Mouse (Mus musculus) stomach, embryonic 14.5 days (tissue): ENCODE data around the gene Clca3a1. TPM values are rescaled to one million over a fixed set of nuclear protein-coding genes. Genes with fewer than 3 reads are reported as not detected.
"Not testable (repeated sequence)": the region's sequence is repeated elsewhere in the genome, so short reads cannot be mapped to it uniquely, and the experiment has no call there.

Experiments
- ATAC-seq: fragments of 200-750 bp; cut with Nextera tagmentation; 2 replicates; pipeline ENCODE4 v1.8.0; 2017; ENCODE audit warnings: low read depth, moderate TSS enrichment; ENCODE audit not compliant: insufficient number of reproducible peaks, insufficient read depth, low FRiP score
- H3K27ac ChIP-seq: fragments of 300-500 bp; sonication (generic); 2 replicates; pipeline ENCODE4 v1.5.1; 2014; ENCODE audit warnings: mild to moderate bottlenecking, low read length, moderate library complexity, mixed read lengths
- H3K27me3 ChIP-seq: fragments of 300-500 bp; sonication (generic); 2 replicates; pipeline ENCODE4 v1.6.1; 2014; ENCODE audit warnings: low read length, control low read depth, mixed read lengths; ENCODE audit not compliant: control insufficient read depth, insufficient read depth
- H3K36me3 ChIP-seq: fragments of 300-500 bp; sonication (generic); 2 replicates; pipeline ENCODE4 v1.6.1; 2014; ENCODE audit warnings: mild to moderate bottlenecking, control low read depth, low read length, moderate library complexity, mixed read lengths; ENCODE audit not compliant: control insufficient read depth, insufficient read depth
- H3K4me1 ChIP-seq: fragments of 300-500 bp; sonication (generic); 2 replicates; pipeline ENCODE4 v1.6.1; 2014; ENCODE audit warnings: low read length, control low read depth, mixed read lengths; ENCODE audit not compliant: control insufficient read depth, insufficient read depth
- H3K4me2 ChIP-seq: fragments of 300-500 bp; sonication (generic); replicated peaks from 2 replicates; pipeline ENCODE4 v1.6.1; 2014; ENCODE audit warnings: low read depth, low read length, control low read depth
- H3K4me3 ChIP-seq: fragments of 300-500 bp; sonication (generic); 2 replicates; pipeline ENCODE4 v1.5.1; 2014; ENCODE audit warnings: low read depth, low read length, control low read depth
- H3K9ac ChIP-seq: fragments of 300-500 bp; sonication (generic); replicated peaks from 2 replicates; pipeline ENCODE4 v1.6.1; 2014; ENCODE audit warnings: low read depth, mild to moderate bottlenecking, control low read depth, low read length, moderate library complexity, mixed read lengths
- H3K9me3 ChIP-seq: fragments of 300-500 bp; sonication (generic); 2 replicates; pipeline ENCODE4 v1.6.1; 2016; ENCODE audit warnings: low read depth, low read length, control low read depth; ENCODE audit not compliant: control insufficient read depth
- WGBS: fragments of 180-500 bp; shearing (Covaris S2); extraction: QIAGEN DNeasy Blood & Tissue Kit; methylation state at CpG from one replicate; pipeline ENCODE4 v1.1.7; 2014; 5-methylcytosine and 5-hydroxymethylcytosine counted together
- polyA plus RNA-seq: library from polyadenylated mRNA; unstranded; fragments of >200 nt; fragmentation: Nextera tagmentation; extraction: Ambion mirVana; gene quantifications from 2 replicates; pipeline ENCODE4 v1.2.1, GENCODE M21; 2014

Gene Clca3a1
- polyA plus RNA-seq, 1 experiment from 2014 or later: 2.2 TPM

GRCm38 (mm10) chr3:144756103-144756502, 4.7 kb downstream of the Clca3a1 start:
- not testable (repeated sequence) for H3K9me3 ChIP-seq, H3K27me3 ChIP-seq, H3K9ac ChIP-seq, ATAC-seq, H3K27ac ChIP-seq, H3K4me3 ChIP-seq, H3K4me1 ChIP-seq, H3K4me2 ChIP-seq, H3K36me3 ChIP-seq
- WGBS: 88% methylated on average over 8 of the region's 8 CpGs

DNA sequence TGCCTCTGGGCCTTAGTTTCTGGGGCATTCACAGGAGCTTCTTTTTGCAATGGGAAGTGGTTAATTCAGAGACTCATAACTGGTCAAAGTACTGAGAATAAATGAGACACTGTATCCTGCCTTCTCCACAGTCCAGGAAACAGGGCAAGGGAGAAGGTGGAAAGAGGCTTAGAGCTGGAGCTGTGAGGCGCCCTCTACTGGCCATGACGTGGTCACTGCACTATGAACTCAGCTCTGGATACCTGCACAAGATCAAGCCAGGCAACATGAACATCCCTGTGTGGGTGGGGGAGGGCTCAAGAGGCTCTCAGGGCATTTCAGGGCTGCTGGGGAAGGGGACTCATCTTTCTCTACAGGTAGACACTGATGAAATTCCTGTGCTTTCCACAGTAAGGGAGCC, 7.7 kb downstream of the Clca3a1 start:
- no peak for ATAC-seq
- H3K27me3 ChIP-seq: no peaks in the 10 kb centered on the region
- no peaks in the 10 kb centered on the region for H3K36me3 ChIP-seq
- WGBS: 6% methylated on average over 2 of the region's 2 CpGs
- H3K9me3 ChIP-seq: no peaks in the 10 kb centered on the region
- H3K27ac ChIP-seq: no peak overlapping the region
- no peak overlapping the region for H3K4me2 ChIP-seq
- H3K9ac ChIP-seq: no peak overlapping the region
- H3K4me1 ChIP-seq: no peaks in the 10 kb centered on the region
- no peak overlapping the region for H3K4me3 ChIP-seq

DNA sequence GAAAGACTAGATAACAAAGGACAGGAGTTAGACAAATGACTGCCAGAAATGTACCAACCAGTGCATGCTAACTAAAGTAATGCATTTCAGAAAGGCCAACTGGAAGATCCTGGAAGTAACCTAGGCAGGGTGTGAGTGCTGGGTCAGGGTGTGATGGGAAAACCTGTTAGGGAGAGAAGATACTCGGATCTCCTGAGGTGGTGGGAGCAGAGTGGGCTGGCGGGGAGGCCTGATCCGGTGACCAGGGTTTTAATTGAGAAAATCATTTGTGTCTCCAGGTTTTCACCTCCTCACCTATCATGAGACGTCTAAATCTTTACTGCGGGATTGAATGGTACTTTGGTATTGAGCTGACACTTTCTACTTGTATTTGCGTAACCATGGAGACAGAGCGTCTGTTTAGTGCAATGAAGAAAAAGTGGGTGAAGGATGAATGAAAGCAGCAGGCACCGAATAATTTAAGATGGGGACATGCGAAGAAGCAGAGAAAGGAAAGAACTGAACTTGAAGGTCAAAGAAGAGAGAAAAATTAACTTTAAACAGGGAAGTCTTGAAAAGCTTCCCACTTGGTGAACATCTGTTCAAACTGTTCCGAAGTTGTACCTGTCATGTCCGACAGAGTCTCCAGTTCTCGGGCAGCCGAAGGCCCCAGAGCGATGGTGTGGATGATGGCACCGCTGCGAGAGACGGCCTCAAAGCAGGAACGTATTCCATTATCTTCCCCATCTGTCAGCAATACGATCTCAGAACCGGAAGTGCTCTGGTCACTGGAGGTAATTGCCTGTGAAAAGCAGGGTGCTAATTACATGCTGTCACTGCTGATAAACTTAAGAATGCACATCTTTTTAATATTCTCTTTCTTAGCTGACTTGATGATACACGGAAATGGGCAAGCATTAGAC, 11.5 kb downstream of the Clca3a1 start:
- not testable (repeated sequence) for H3K9ac ChIP-seq, ATAC-seq, H3K36me3 ChIP-seq, H3K9me3 ChIP-seq, H3K27ac ChIP-seq, H3K4me1 ChIP-seq, H3K4me3 ChIP-seq, H3K27me3 ChIP-seq, H3K4me2 ChIP-seq
- 61% methylated on average over 18 of the region's 21 CpGs for WGBS

DNA sequence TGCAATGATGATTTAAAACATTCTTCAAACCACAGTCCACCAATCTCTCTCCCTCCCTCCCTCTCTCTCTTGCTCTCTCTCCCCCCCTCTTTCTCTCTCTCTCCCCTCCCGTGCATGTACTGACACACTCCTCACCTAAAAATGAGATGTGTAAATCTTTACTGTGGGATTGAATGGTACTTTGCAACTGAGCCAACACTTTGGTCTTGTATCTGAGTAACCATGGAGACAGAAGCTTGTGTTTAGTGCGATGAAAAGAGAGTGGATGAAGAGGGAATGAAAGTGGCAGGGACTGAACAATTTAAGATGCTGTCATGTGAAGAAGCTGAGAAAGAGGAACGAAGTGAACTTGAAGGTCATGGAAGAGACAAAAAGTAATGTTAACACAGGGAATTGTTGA, 13.1 kb downstream of the Clca3a1 start:
- not testable (repeated sequence) for ATAC-seq, H3K27me3 ChIP-seq, H3K4me2 ChIP-seq, H3K27ac ChIP-seq, H3K9ac ChIP-seq, H3K4me3 ChIP-seq, H3K9me3 ChIP-seq, H3K4me1 ChIP-seq, H3K36me3 ChIP-seq
- WGBS: 36% methylated on average over 3 of the region's 3 CpGs

DNA sequence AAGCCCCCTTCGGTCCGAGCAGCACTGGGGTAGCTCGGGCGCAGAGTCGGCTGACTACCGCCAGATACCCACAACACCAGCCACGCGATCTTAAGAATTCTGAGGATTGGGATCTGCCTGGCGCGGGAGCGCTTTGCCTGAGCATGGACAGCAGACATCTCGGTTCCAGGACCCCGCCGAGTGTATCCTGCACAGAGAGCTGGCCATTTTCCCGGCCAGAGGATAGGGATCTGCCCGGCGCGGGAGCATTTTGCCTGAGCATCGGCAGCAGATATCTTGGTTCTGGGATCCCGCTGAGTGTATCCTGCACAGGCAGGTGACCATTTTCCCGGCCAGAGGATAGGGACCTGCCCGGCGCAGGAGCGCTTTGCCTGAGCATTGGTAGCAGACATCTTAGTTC, 22.4 kb downstream of the Clca3a1 start:
- not testable (repeated sequence) for H3K4me2 ChIP-seq, H3K9ac ChIP-seq, H3K36me3 ChIP-seq, H3K27ac ChIP-seq, H3K4me1 ChIP-seq, H3K9me3 ChIP-seq, ATAC-seq, H3K4me3 ChIP-seq, H3K27me3 ChIP-seq
- WGBS: 75% methylated on average over 24 of the region's 24 CpGs

GRCm38 (mm10) chr3:144736831-144737230, 23.9 kb downstream of the Clca3a1 start:
- H3K36me3 ChIP-seq: no peaks in the 10 kb centered on the region
- no peaks in the 10 kb centered on the region for H3K4me1 ChIP-seq
- no peak overlapping the region for H3K4me2 ChIP-seq
- ATAC-seq: no peak
- no peak overlapping the region for H3K27ac ChIP-seq
- 26% methylated on average over 9 of the region's 9 CpGs for WGBS
- H3K9ac ChIP-seq: no peak overlapping the region
- H3K27me3 ChIP-seq: no peaks in the 10 kb centered on the region
- H3K9me3 ChIP-seq: no peaks in the 10 kb centered on the region
- no peak overlapping the region for H3K4me3 ChIP-seq

DNA sequence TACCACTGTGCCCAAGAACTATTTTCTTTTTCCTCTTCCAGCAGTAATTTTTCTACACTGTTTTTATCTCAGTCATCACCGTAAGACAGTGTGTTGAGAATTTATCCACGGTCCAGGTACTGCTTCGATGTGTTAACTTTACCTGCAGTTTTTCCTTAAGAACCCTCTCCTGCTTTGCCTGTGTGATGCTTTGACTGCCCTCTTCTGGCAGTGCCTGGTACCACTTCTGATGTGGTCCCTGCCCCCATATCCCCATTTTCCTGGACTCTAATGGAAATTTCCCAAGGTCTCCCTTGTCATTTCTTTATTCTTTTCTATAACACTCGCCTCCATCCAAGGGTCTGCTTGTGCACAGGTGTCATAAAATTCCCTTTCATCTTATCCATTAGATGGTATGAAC, 37.3 kb downstream of the Clca3a1 start:
- Histone ChIP-seq H3K4me3 (no peak overlapping the region), H3K4me1 (peaks cover 4% of the 10 kb centered on the region; the same call in 1 of the 2 replicates), H3K36me3 (no peaks in the 10 kb centered on the region), H3K4me2 (no peak overlapping the region), H3K27me3 (no peaks in the 10 kb centered on the region), H3K27ac (no peak overlapping the region), H3K9me3 (no peaks in the 10 kb centered on the region), H3K9ac (no peak overlapping the region)
- WGBS: 41% methylated on average over 4 of the region's 4 CpGs
- ATAC-seq: no peak

DNA sequence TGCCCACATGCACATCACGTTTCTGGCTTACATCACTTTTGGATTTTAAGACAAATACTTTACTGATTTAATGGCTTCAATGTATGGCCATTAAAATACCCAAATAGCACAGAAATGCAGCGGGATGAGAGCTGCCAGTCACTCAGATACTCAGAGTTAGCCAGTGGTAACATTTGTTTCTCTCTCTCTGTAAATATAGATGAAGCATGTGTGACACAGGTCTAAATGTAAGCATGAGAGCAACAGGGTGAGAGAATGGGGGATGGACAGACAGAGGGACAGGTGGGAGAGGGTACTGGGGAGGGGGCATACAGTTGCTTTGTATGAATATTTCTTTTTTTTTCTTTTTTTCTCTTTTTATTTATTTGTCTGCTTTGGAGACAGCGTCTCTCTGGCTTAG, 38.2 kb downstream of the Clca3a1 start:
- H3K27ac ChIP-seq, H3K36me3 ChIP-seq, H3K4me2 ChIP-seq, H3K9ac ChIP-seq, H3K4me3 ChIP-seq, H3K27me3 ChIP-seq, ATAC-seq, H3K9me3 ChIP-seq: not testable (repeated sequence)
- H3K4me1 ChIP-seq: peaks cover 12% of the 10 kb centered on the region
- 75% methylated on average over 3 of the region's 3 CpGs for WGBS

DNA sequence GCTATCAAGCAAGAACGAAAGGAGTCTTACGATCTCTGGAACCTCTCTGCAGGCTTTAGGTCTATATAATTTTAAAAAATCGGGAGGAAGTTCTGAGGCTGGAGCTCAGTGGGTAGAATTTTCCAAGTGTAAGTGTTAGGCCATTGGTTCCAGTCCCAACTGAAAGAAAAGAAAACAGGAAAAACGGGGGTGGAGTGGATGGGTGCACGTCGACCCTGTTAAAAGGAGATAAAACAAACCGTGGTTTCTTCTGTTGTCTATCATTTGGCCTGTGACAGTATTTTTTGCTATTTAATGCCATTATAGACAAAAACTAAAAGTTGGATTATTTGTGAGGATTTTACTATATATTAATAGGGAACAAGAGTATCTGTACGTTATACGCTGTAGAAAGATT, 38.9 kb downstream of the Clca3a1 start:
- Histone ChIP-seq H3K4me2 (no peak overlapping the region), H3K9me3 (no peaks in the 10 kb centered on the region), H3K4me1 (peaks cover 14% of the 10 kb centered on the region), H3K27me3 (no peaks in the 10 kb centered on the region), H3K4me3 (no peak overlapping the region), H3K36me3 (no peaks in the 10 kb centered on the region), H3K27ac (no peak overlapping the region), H3K9ac (no peak overlapping the region)
- no peak for ATAC-seq
- 83% methylated on average over 9 of the region's 9 CpGs for WGBS
